Mouse (Mus musculus) MEL (cell line): ENCODE results near the gene Apba1.

Experiments used
- CTCF ChIP-seq, 3 experiments: IDR thresholded peaks in 2 of 3; conservative IDR thresholded peaks in 1 of 3; 2 replicates each; pipeline ENCODE4 v1.5.1; 2011 to 2012; ENCODE audit warnings: low read length in 3 of 3, low read depth in 2 of 3, mild to moderate bottlenecking in 2 of 3, improper control_type of control experiment in 1 of 3, inconsistent platforms in 1 of 3, mixed read lengths in 1 of 3, moderate library complexity in 1 of 3; ENCODE audit not compliant: control insufficient read depth in 1 of 3, insufficient read depth in 1 of 3, poor library complexity in 1 of 3, severe bottlenecking in 1 of 3
- EP300 ChIP-seq, 2 experiments: IDR thresholded peaks; 2 replicates each; pipeline ENCODE4 v1.6.1; 2011; ENCODE audit warnings: improper control_type of control experiment in 2 of 2, low read length in 2 of 2, low read depth in 1 of 2, mild to moderate bottlenecking in 1 of 2
- GATA1 ChIP-seq: IDR thresholded peaks from 2 replicates; pipeline ENCODE4 v1.6.1; 2011; ENCODE audit warnings: low read depth, low read length, improper control_type of control experiment
- MAZ ChIP-seq: IDR thresholded peaks from 2 replicates; pipeline ENCODE4 v1.6.1; 2012; ENCODE audit warnings: low read depth, mild to moderate bottlenecking, inconsistent platforms, low read length, improper control_type of control experiment
- MEF2A ChIP-seq: IDR thresholded peaks from 2 replicates; pipeline ENCODE4 v1.6.1; 2014; ENCODE audit warnings: low read depth, mild to moderate bottlenecking, inconsistent platforms, low read length, improper control_type of control experiment; ENCODE audit not compliant: poor library complexity, insufficient replicate concordance, severe bottlenecking; ENCODE audit errors: extremely low read depth
- POLR2A ChIP-seq, 2 experiments: IDR thresholded peaks; 2 replicates each; pipeline ENCODE4 v1.6.1; 2011 to 2012; ENCODE audit warnings: low read length in 2 of 2, mild to moderate bottlenecking in 2 of 2, control low read depth in 1 of 2, improper control_type of control experiment in 1 of 2, low read depth in 1 of 2, moderate library complexity in 1 of 2; ENCODE audit not compliant: control insufficient read depth in 1 of 2, insufficient read depth in 1 of 2, poor library complexity in 1 of 2
- POLR2AphosphoS2 ChIP-seq: IDR thresholded peaks from 2 replicates; pipeline ENCODE4 v1.6.1; 2011; ENCODE audit warnings: low read length, improper control_type of control experiment
- RAD21 ChIP-seq: IDR thresholded peaks from 2 replicates; pipeline ENCODE4 v1.6.1; 2011; ENCODE audit warnings: mild to moderate bottlenecking, low read depth, low read length, improper control_type of control experiment
- TAL1 ChIP-seq: IDR thresholded peaks from 2 replicates; pipeline ENCODE4 v1.6.1; 2012; ENCODE audit warnings: mild to moderate bottlenecking, inconsistent platforms, low read length, moderate library complexity, mixed read lengths
- UBTF ChIP-seq: IDR thresholded peaks from 2 replicates; pipeline ENCODE4 v1.6.1; 2012; ENCODE audit warnings: low read depth, mild to moderate bottlenecking, inconsistent platforms, low read length, improper control_type of control experiment, moderate library complexity, borderline replicate concordance; ENCODE audit not compliant: insufficient read depth
- ZKSCAN1 ChIP-seq: IDR thresholded peaks from 2 replicates; pipeline ENCODE4 v1.6.1; 2012; ENCODE audit warnings: low read depth, mild to moderate bottlenecking, inconsistent platforms, low read length, improper control_type of control experiment, moderate library complexity
- ZMIZ1 ChIP-seq: IDR thresholded peaks from 2 replicates; pipeline ENCODE4 v1.6.1; 2012; ENCODE audit warnings: low read depth, mild to moderate bottlenecking, inconsistent platforms, low read length, improper control_type of control experiment, moderate library complexity
- ZNF384 ChIP-seq: IDR thresholded peaks from 2 replicates; pipeline ENCODE4 v1.6.1; 2012; ENCODE audit warnings: low read depth, mild to moderate bottlenecking, inconsistent platforms, low read length, improper control_type of control experiment

- TF ChIP-seq GATA1 (no peak), CTCF (IDR thresholded peaks at IDR 0.05 in 2 of 3, conservative IDR thresholded peaks at IDR 0.05 in 1 of 3; ENCODE audit: control insufficient read depth in 1 of 3, insufficient read depth in 1 of 3, low read depth in 2 of 3, low read length in 3 of 3, poor library complexity in 1 of 3, severe bottlenecking in 1 of 3) (no peak), MAZ (no peak), TAL1 (no peak), ZMIZ1 (no peak), POLR2AphosphoS2 (no peak), EP300 (IDR thresholded peaks at IDR 0.05; ENCODE audit: low read depth in 1 of 2, low read length in 2 of 2) (no peak), ZNF384 (no peak), POLR2A (IDR thresholded peaks at IDR 0.05; ENCODE audit: control insufficient read depth in 1 of 2, insufficient read depth in 1 of 2, low read depth in 1 of 2, low read length in 2 of 2, poor library complexity in 1 of 2) (no peak), ZKSCAN1 (no peak), UBTF (no peak), MEF2A (no peak), RAD21 (no peak)
Observed at GRCm38 (mm10) chr19:23806796-23807195, 48.1 kb downstream of the Apba1 start.
